Mouse (Mus musculus) heart, embryonic 14.5 days (tissue): ENCODE measurements around the gene Celf5. TPM values are rescaled to one million over a fixed set of nuclear protein-coding genes. Genes with fewer than 3 reads are reported as not detected.

ENCODE experiments used
- ATAC-seq: fragments of 200-750 bp; cut with Nextera tagmentation; 2 replicates; pipeline ENCODE4 v1.8.0; 2017; ENCODE audit warnings: low read depth, moderate TSS enrichment; ENCODE audit not compliant: insufficient number of reproducible peaks, insufficient read depth, low FRiP score
- H3K27ac ChIP-seq, 2 experiments: fragments of 200-500 bp in 1 of 2; fragments of 300-500 bp in 1 of 2; sonication (generic) in 1 of 2; replicated peaks in 1 of 2; 2 replicates each; pipeline ENCODE4 v1.5.1; 2012 to 2014; ENCODE audit warnings: low read depth in 2 of 2, low read length in 2 of 2, control low read depth in 1 of 2, mild to moderate bottlenecking in 1 of 2, mixed read lengths in 1 of 2; ENCODE audit not compliant: control insufficient read depth in 1 of 2, insufficient read depth in 1 of 2
- H3K27me3 ChIP-seq: fragments of 300-500 bp; sonication (generic); 2 replicates; pipeline ENCODE4 v1.6.1; 2014; ENCODE audit warnings: mild to moderate bottlenecking, low read length, control low read depth; ENCODE audit not compliant: control insufficient read depth, insufficient read depth
- H3K36me3 ChIP-seq: fragments of 300-500 bp; sonication (generic); 2 replicates; pipeline ENCODE4 v1.6.1; 2014; ENCODE audit warnings: mild to moderate bottlenecking, control low read depth, low read length, mixed read lengths; ENCODE audit not compliant: control insufficient read depth, insufficient read depth
- H3K4me1 ChIP-seq, 2 experiments: fragments of 200-500 bp in 1 of 2; fragments of 300-500 bp in 1 of 2; sonication (generic) in 1 of 2; 2 replicates each; pipeline ENCODE4 v1.6.1; 2012 to 2014; ENCODE audit warnings: low read length in 2 of 2, control low read depth in 1 of 2, mixed read lengths in 1 of 2; ENCODE audit not compliant: control insufficient read depth in 2 of 2, insufficient read depth in 2 of 2
- H3K4me2 ChIP-seq: fragments of 300-500 bp; sonication (generic); 2 replicates; pipeline ENCODE4 v1.6.1; 2014; ENCODE audit warnings: mild to moderate bottlenecking, low read length
- H3K4me3 ChIP-seq, 2 experiments: fragments of 200-500 bp in 1 of 2; fragments of 300-500 bp in 1 of 2; sonication (generic) in 1 of 2; 2 replicates each; pipeline ENCODE4 v1.5.1; 2012 to 2014; ENCODE audit warnings: low read length in 2 of 2, mild to moderate bottlenecking in 2 of 2, control low read depth in 1 of 2, low read depth in 1 of 2, moderate library complexity in 1 of 2; ENCODE audit not compliant: control insufficient read depth in 1 of 2, insufficient read depth in 1 of 2
- H3K9ac ChIP-seq: fragments of 300-500 bp; sonication (generic); 2 replicates; pipeline ENCODE4 v1.6.1; 2014; ENCODE audit warnings: mild to moderate bottlenecking, low read length
- H3K9me3 ChIP-seq: fragments of 300-500 bp; sonication (generic); 2 replicates; pipeline ENCODE4 v1.6.1; 2016; ENCODE audit warnings: low read length, control low read depth; ENCODE audit not compliant: control insufficient read depth
- WGBS: fragments of 180-500 bp; shearing (Covaris S2); extraction: QIAGEN DNeasy Blood & Tissue Kit; methylation state at CpG from one replicate; pipeline ENCODE4 v1.1.7; 2014; 5-methylcytosine and 5-hydroxymethylcytosine counted together
- polyA plus RNA-seq: library from polyadenylated mRNA; unstranded; fragments of >200 nt; fragmentation: Nextera tagmentation; extraction: Ambion mirVana; gene quantifications from 2 replicates; pipeline ENCODE4 v1.2.1, GENCODE M21; 2014

Gene Celf5
- polyA plus RNA-seq, 1 experiment from 2014 or later = 0.19 TPM

DNA sequence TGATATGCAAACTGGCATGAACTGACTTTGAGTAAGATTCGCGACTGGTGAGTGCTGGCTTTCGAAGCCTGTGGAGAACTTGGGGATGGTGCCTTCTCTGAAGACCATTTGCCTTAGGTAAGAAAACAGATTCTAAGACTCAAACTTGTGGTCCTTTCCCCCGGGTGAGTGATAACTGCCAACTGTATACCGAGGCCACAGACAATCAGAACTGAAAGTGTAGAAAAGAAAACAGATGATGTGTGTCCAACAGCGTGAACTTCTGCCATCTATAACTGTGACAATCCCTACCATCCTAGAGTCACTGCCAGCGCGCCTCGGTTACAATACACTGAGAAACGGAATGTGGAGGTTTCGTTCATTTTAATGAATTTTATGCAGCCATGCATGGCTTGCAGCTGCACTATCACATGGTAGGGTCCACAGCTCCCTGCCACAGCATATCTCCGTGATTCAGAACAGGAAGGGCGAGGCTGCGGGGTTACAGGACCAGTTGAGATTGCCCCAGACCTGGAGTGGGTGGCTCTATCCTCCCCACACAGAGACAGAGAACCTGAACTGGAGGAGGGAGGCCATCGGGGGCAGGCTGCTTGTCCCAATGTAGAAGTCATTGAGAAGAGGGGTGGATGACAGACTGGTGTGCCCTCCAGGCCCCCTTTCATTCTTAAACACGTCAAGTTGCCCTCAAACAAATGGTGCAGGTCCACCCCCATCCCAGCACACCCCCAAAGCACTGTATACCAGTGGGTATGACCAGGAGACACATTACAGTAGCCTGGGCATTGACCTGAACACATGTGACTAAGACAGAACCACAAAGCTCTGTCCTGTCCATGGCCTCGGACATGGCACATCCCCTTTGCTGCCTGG, 15.1 kb upstream of the Celf5 start:
- Histone ChIP-seq H3K36me3 (peaks cover 8% of the 10 kb centered on the region), H3K4me1 (peaks cover 9 to 12% of the 10 kb centered on the region in 2 experiments; a peak in 3 of 4 replicates), H3K4me3 (no peak overlapping the region), H3K27ac (no peak overlapping the region), H3K4me2 (peak overlapping the region; percentile 59), H3K9me3 (no peaks in the 10 kb centered on the region), H3K9ac (no peak overlapping the region), H3K27me3 (no peaks in the 10 kb centered on the region)
- ATAC-seq = no peak
- 74% methylated on average over 17 of the region's 17 CpGs for WGBS

GRCm38 (mm10) chr10:81496969-81497368, 14.5 kb upstream of the Celf5 start:
- H3K4me3 ChIP-seq = peak overlapping the region in 1 of 2 experiments; percentile 72; a peak in 2 of 4 replicates
- H3K9me3 ChIP-seq = no peaks in the 10 kb centered on the region
- peaks cover 15% of the 10 kb centered on the region for H3K36me3 ChIP-seq
- peak overlapping the region; percentile 59 for H3K4me2 ChIP-seq
- peak overlapping the region; percentile 62 for H3K9ac ChIP-seq
- peak overlapping the region in 1 of 2 experiments; percentile 74; a peak in 1 of 4 replicates for H3K27ac ChIP-seq
- no peaks in the 10 kb centered on the region for H3K27me3 ChIP-seq
- ATAC-seq = no peak
- 32% methylated on average over 4 of the region's 4 CpGs for WGBS
- peaks cover 9 to 12% of the 10 kb centered on the region in 2 experiments; a peak in 3 of 4 replicates for H3K4me1 ChIP-seq

GRCm38 (mm10) chr10:81496264-81496901, 13.9 kb upstream of the Celf5 start, which contains the start of gene Ncln:
Gene Ncln (minus strand): TSS chr10:81496392.
- Histone ChIP-seq H3K9ac (peak within 1 kb of the TSS; percentile 88), H3K4me1 (peaks cover 9 to 12% of the 10 kb centered on the region in 2 experiments; a peak in 3 of 4 replicates), H3K36me3 (peaks cover 20% of the 10 kb centered on the region), H3K9me3 (no peaks in the 10 kb centered on the region), H3K27me3 (no peaks in the 10 kb centered on the region), H3K4me2 (peak within 1 kb of the TSS; percentile 84), H3K27ac (peak within 1 kb of the TSS; percentile 74 to 76), H3K4me3 (peak within 1 kb of the TSS; percentile 72 to 90)
- under 1% methylated on average over 40 of the region's 45 CpGs for WGBS
- peak; percentile 93 for ATAC-seq

DNA sequence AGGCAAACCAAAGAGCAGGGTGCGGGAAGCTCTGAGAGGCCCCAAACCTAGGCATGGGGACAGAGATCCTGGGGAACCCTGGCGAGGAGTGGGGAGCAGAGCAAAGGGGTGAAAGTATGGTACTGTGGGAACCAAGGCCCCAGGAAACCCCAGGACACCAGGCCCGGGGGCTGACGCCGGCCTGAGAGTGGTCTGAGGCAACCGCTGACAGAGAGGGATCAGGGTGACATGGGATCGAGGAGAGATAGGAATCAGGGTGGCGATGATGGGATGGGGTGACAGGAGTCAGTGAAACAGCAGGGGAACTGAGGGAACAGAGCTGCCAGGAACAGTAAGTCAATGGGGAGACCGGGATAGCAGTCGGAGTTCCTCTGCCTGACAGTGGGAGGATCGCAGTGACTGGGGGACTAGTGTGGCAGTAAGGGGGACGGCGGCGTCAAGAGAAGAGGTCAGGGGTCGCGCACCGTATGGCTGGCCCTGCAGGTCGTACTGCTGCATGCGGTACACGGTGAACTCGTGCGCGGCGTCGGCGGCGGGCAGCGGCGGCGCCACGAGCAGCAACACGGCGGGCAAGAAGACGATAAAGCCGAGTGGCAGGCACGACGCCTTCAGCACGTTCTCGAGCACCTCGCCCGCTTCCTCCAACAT, 13.2 kb upstream of the Celf5 start:
- no peak; the same call in 1 of the 2 replicates for ATAC-seq
- peak overlapping the region in 1 of 2 experiments; percentile 74; a peak in 2 of 4 replicates for H3K27ac ChIP-seq
- H3K4me1 ChIP-seq = peaks cover 9 to 12% of the 10 kb centered on the region in 2 experiments; a peak in 3 of 4 replicates
- peak overlapping the region; percentile 72 to 90 for H3K4me3 ChIP-seq
- H3K36me3 ChIP-seq = peaks cover 27% of the 10 kb centered on the region
- WGBS = under 1% methylated on average over 40 of the region's 41 CpGs
- H3K4me2 ChIP-seq = peak overlapping the region; percentile 84
- peak overlapping the region; percentile 88 for H3K9ac ChIP-seq
- no peaks in the 10 kb centered on the region for H3K27me3 ChIP-seq
- no peaks in the 10 kb centered on the region for H3K9me3 ChIP-seq

DNA sequence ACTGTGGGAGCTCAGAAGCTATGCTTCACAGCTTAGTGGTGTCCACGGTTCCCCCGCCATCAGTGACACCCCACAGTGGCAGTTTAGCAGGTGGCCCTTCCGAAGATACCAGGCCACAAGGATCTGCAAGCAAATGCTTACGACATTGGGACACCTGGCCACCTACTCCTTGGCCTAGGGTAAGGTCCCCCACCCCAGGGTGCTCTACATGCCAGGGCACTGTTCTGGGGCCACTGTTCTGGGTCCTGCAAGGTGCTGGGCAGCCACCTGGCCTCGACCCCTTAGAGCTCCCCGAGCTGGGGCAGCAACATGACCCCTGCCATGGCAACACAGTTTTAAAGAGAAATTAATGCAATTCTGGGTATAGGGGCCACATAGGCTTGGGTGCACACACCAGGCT, 12.6 kb upstream of the Celf5 start:
- no peak for ATAC-seq
- Histone ChIP-seq H3K27ac (no peak overlapping the region), H3K4me2 (peak overlapping the region; percentile 84), H3K27me3 (no peaks in the 10 kb centered on the region), H3K4me3 (peak overlapping the region; percentile 72 to 90), H3K9me3 (no peaks in the 10 kb centered on the region), H3K9ac (peak overlapping the region; percentile 88), H3K36me3 (peaks cover 33% of the 10 kb centered on the region), H3K4me1 (peaks cover 9 to 12% of the 10 kb centered on the region in 2 experiments; a peak in 3 of 4 replicates)
- 74% methylated on average over 6 of the region's 6 CpGs for WGBS

- no peak overlapping the region for H3K9ac ChIP-seq
- H3K4me3 ChIP-seq = no peak overlapping the region; a peak in 1 of 4 replicates
- no peaks in the 10 kb centered on the region for H3K27me3 ChIP-seq
- peaks cover 40% of the 10 kb centered on the region for H3K36me3 ChIP-seq
- H3K4me2 ChIP-seq = no peak overlapping the region
- peaks cover 9 to 12% of the 10 kb centered on the region in 2 experiments; a peak in 3 of 4 replicates for H3K4me1 ChIP-seq
- H3K27ac ChIP-seq = no peak overlapping the region
- 85% methylated on average over 11 of the region's 11 CpGs for WGBS
- no peaks in the 10 kb centered on the region for H3K9me3 ChIP-seq
- no peak for ATAC-seq
Observed at GRCm38 (mm10) chr10:81494260-81495041, 11.9 kb upstream of the Celf5 start.
